Mouse (Mus musculus) heart, adult 18-20 months (tissue): Measurements from ENCODE around the gene Macrod1. TPM values are rescaled to one million over a fixed set of nuclear protein-coding genes. Genes with fewer than 3 reads are reported as not detected.

Experiments
- DNase-seq, 2 experiments: peaks; one replicate each; pipeline ENCODE4 v3.0.0; 2021 to 2022; ENCODE audit warnings: mixed read lengths in 1 of 2
- total RNA-seq, 2 experiments: library from RNA; stranded (reverse); gene quantifications; 2 replicates each; pipeline ENCODE4 v1.2.3; 2021

Gene Macrod1
- total RNA-seq, 2 experiments from 2014 or later = 303 to 332 TPM

GRCm38 (mm10) chr19:7112628-7113027 lies 56.0 kb downstream of the Macrod1 start:
- DNase-seq = no peak

DNA sequence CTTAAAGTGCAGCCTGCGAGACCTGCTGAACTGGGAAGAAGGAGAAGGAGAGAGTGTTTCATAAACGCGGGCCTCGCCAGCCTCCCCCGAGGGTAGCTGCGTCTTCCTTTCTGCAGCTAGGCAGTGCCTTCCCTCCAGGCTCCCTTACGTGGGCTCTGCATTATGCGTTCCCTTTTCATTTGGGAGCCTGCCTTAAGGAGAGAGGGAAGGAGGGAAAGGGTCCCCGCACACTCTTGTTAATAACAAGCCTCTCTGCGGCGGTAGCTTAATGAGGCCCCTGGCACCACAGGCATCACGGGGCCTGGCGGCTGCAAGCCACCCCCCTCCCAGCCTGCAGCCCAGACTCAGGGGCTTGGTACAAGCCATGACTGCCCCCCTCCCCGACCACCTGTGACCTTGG lies 57.0 kb downstream of the Macrod1 start:
- no peak for DNase-seq

GRCm38 (mm10) chr19:7116038-7116731 lies 59.6 kb downstream of the Macrod1 start:
- no peak for DNase-seq

DNA sequence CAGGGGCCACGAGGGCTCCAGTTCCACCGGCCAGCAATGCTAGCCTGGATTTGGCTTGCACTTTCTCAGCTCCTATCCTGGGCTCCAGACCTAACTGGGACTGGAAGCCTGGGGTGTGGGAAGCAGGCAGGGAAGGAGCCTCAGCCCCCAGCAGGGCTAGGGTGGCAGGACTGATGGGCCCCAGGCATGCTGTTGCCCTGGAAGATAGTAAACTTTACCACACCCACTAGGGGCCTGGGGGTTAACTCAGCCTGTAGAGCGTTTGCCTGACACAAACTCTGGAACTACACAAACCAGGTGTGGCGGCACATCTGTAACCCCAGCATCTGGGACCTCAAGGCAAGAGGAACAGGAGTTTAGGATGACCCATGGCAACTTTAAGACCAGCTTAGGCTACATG lies 60.5 kb downstream of the Macrod1 start:
- DNase-seq = no peak

- DNase-seq = no peak
Measured at GRCm38 (mm10) chr19:7117653-7118307, 61.2 kb downstream of the Macrod1 start.

GRCm38 (mm10) chr19:7121252-7121651 lies 64.6 kb downstream of the Macrod1 start:
- DNase-seq = peak; percentile 24 to 45

GRCm38 (mm10) chr19:7122277-7122676 lies 65.7 kb downstream of the Macrod1 start:
- DNase-seq = peak; percentile 62 to 73

DNA sequence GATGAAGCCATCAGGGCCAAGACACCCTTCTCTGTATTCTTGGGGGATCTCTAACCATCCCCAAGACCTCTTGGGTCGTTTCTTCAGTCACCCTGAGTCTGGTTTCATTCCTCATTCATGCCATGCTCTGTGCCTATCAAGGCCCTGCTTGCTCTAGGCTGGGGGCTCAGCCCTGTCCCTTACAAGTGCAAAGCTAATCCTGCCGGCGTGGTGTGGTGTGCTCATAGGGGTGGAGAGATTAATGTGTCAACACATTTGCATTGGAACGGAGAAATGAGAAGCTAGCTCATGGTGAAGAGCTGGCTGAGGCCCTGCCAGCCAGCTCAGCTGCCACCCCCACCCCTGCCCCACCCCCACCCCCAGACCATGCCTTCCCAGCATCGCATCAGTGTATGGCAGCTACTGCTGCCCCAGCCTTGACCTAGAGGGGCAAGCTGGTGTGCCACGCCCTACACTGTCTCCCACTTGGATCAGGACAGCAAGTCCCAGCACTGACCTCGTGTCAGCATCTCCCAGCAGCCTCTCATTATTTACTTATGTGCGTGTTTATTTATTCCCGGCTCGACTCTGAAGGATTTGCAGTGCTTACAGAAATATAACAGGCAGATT lies 66.2 kb downstream of the Macrod1 start:
- DNase-seq = no peak

GRCm38 (mm10) chr19:7125526-7126156 lies 69.0 kb downstream of the Macrod1 start:
- DNase-seq = no peak

DNA sequence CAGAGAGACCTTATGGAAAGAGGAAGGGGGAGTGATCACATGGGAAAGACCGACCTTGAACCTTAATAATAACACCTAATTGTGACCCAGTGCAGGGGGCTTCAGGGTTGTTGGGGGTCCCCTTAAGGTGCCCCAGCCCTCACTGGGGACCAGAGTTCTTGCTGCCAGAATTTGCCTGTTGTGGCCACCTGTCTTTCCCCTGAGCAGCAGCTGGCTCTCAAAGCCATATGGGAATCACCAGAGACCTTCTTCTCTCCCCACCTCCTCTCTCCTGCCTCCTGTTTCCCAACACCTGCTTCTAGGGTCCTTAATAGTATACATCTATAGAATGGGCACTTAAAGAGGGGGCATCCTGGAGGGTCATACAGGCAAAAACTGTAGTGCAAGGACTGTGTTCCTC lies 69.6 kb downstream of the Macrod1 start:
- no peak for DNase-seq

DNA sequence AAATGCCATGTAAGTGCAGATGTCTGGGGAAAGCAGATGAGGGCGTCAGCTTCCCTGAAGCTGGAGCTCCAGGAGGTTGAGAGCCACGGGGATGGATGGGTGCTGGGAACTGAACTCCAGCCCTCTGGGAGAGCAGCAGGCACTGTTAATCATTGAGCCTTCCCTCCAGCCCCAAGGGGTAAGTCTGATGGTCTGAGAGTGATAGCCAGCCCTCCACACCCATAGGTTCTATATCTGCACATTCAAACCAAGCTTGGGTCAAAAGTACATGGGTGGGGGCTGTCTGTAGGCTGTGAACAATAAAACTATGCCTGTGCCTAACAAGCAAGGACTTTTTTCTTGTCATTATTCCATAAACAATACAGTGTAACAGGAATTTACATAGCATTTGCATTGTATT lies 70.3 kb downstream of the Macrod1 start:
- DNase-seq = no peak

DNA sequence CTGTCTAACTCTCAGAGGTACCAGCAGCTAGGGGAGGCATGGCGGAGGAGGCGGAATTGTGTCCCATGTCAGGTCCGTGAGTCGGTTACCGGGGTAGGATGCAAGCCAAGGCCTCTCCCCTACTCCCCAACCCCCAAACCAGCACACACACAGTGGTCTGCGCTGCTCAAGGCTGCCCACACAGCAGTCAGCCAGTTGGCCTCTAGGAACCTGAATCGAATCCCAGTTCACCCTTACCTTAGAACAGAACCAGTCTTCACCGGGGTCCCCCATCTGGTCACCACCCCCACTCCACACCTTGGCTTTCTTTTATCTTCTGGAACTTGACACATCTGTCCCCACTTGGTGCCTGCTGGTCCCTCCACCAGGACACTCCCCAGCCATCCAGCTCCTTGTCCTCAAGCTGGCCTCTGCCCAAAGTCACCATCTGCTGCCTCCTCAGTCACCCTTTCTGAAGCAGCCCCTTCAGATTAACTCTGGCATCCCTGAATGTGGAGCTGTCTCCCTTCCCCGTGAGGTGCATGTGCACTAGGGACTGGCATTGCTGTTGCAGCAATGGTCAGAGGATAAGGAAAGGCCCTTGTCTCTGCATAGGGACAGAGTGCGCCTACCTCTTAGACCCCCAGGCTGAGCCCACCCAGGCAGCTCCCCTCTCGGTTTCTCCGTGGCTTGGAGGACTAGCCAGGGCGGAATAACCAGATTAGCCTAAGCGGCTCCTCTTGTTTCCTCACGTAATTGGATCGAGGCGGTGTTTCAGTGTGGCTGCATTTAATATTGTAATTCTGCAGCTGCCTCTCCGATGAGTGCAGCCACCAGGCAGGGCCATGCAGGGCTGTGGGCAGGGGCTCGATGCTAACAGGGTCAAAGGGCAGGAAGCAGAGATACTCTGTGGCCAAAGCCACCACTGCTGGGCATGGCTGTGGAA lies 72.2 kb downstream of the Macrod1 start:
- DNase-seq = no peak

DNA sequence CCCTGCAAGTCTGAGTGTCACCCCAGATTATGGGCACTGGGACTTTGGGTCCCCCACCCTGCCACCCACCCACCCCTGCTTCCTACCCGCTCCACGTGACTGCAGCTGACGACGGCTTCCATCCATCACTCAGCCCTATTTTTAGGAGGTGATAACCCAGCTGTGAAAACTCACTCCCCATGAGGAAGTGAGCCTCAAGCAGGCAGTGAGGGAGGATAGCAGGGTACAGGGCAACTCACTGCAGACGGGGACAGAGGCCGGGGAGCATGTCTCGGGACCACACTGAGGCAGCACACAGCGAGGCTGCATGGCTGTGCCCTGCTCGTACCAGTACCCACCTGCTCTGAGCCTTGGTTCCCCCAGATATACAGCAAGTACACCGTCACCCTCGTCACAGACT lies 73.7 kb downstream of the Macrod1 start:
- no peak for DNase-seq

DNA sequence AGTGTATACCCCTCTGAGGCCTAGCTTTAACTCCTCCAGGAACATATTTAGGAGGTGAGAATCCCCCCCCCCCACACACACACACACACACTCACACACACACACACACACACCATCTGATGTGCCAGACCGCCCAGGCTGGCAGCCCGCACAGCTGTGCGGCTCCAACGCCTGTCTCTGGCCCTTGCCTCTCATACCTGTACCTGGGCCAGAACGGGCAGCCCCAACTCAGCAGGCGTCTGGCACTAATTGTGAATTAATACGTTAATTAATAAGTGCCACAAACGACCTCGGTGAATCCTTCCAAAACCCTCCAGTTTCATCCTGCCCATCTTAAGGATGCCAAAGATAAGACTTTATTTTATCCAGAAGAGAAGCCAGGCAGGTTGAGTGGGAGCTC lies 76.8 kb downstream of the Macrod1 start:
- no peak for DNase-seq

GRCm38 (mm10) chr19:7134631-7135091 lies 78.1 kb downstream of the Macrod1 start:
- peak; percentile 54 to 68 for DNase-seq

GRCm38 (mm10) chr19:7135525-7135924 lies 78.9 kb downstream of the Macrod1 start:
- DNase-seq = peak; percentile 29 to 41

DNA sequence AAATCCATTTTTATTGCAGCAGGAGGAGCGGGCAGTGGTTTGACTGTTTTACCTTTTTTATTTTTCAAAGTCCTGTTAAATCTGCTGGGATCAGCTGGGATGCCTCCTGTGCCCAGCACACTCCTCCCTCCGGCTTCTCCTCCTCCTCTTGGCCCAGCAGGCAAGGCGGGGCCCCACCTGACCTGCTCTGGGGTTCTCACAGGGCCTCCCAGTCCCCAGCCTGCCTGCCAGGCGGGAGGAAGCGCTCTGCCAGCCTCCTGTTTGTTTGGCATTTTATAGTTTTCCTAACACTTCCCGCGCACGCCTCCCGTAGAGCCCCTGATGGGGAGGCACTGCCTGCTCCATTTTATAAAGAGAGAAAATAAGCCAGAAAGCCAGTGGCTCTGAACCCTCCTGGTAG lies 79.4 kb downstream of the Macrod1 start:
- DNase-seq = peak; percentile 41 to 61

DNA sequence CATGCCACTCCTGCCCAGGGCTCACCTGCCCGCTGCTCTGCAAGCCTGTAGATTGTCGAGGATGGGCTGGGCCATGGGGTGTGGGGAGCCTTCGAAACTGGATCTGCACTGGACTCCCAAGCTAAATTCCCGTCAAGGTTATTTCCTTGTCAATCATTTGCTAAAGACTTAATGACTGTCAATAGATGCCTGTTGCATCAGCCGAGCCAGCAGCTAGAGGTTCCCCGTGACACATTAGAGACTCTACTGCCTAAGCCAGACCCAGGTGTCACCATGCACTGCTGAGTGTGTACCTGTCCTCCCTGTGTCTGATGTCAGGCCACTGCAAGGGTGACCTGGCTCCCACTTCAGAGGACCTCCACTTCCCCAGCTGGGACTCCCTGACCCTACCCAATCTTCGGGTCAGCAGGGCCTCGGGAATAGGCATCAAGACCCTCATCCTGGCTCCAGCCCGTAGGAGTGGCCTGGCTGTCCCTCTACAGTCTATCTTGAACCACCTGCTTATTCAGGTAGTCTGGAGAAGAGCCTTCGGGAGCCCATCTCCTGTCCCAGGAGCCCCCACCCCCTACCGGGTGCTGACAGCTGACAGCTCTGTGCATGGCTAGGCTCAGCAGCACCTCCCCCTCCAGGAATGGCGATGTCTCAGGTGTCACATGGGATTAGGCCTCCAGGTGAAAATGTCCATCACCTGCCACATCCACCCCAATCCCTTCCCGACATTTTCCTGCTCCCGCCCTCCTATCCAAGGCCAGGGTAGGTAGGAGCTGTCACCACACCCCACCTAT lies 80.3 kb downstream of the Macrod1 start:
- DNase-seq = no peak

DNA sequence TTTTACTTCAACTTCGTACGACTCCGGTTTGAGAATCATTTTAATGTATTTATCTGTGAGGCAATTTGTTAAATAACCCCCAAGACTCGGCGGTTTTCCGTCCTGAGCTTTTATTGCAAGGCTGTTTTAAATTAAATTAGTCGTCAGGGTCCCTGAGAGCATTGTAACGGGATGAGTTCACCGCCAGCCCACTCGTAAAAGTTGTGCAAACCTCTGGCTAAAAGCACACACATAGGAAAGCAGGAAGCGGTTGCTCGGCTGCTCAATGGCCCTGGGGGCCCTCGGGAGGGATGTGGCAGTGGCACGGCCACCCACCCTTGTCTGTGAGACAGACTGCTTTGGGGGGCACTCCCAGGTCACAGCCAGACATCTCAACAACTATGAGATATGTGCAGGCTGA lies 81.7 kb downstream of the Macrod1 start:
- no peak for DNase-seq

DNA sequence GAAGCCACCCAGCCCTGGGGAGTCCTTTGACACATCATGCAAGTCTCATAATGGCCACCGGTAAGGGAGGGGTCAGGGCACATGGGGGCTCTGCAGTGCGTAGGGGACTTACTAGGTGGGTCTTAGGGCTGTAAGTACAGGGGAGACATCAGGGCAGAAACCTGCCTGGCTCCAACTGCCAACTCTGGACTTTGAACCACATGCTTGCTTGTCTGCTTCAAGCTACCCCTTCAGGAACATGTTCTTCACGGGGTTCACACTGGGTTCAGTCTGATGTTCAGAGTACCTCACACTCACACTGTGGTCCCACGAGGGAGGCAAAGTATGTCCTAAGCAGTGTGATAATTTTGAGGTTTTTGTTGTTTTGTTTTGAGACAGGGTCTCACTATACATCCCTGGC lies 82.7 kb downstream of the Macrod1 start:
- no peak for DNase-seq

- peak in 1 of 2 experiments; percentile 22 for DNase-seq
Measured at GRCm38 (mm10) chr19:7140373-7140772, 83.8 kb downstream of the Macrod1 start.
